Mouse (Mus musculus): ENCODE measurements around the gene Scimp.

DNA sequence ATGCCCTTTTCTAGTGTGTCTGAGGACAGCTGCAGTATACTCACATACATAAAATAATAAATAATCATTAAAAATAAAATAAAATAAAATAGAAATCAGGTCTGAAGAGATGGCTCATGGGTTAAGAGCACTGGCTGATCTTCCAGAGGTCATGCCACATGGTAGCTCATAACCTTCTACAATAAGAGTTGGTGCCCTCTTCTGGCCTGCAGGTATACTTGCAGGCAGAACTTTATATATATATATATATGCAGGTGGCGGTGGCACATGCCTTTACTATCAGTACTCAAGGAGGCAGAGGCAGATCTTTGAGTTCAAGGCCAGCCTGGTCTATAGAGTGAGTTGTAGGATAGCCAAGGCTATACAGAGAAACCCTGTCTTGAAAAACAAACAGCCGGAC is 13.8 kb upstream of the Scimp start:
- no peak for TF ChIP-seq CTCF (IDR thresholded peaks at IDR 0.05; ENCODE audit: insufficient read depth, low read length)
- TF ChIP-seq POLR2A (IDR thresholded peaks at IDR 0.05; ENCODE audit: borderline replicate concordance, extremely low read depth, low read depth, low read length): no peak

All from lung, adult 2 months (tissue).